Mouse (Mus musculus) spleen, adult 2 months (tissue): Measurements from ENCODE around the gene Farsb.

ENCODE experiments used
- CTCF ChIP-seq: fragments of 200-500 bp; IDR thresholded peaks from 2 replicates; pipeline ENCODE4 v1.5.1; 2011; ENCODE audit warnings: mild to moderate bottlenecking, inconsistent platforms; ENCODE audit not compliant: insufficient read depth, insufficient read length, insufficient replicate concordance; ENCODE audit errors: extremely low read depth
- POLR2A ChIP-seq: fragments of 200-500 bp; IDR thresholded peaks from 2 replicates; pipeline ENCODE4 v1.6.1; 2011; ENCODE audit warnings: low read depth, low read length, inconsistent platforms

DNA sequence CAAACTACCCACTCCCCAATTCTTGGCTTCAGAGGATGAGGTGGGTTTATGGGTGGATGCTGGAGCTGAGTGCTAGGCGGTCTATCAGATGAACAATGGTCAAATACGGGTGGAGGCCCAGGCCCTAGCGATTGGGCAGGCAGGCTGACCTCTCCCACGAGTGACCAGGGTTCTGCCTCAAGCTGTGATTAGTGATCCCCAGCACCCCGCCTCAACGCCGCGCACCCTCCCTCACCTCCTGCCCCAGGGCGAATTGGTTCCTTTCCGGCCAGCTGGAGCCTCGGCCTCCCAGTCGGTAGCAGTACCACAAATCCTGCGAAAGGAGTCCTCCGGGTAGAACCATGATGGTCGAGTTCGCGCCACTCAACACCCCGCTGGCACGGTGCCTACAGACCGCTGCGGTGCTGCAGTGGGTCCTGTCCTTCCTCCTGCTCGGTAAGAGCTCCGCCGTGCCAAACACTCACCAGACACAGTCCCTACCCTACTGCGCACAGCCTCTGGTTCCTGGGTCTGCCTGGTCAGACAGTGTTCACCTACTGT lies 23.0 kb upstream of the Farsb start, which contains the start of gene BC035947:
- TF ChIP-seq CTCF (no peak), POLR2A (no peak)
